Mouse (Mus musculus) frontal cortex, postnatal 36 days (tissue): ENCODE data around the gene Clcf1.

ENCODE experiments used
- DNase-seq, 2 experiments: peaks; one replicate each; pipeline ENCODE4 v3.0.0; 2022; ENCODE audit warnings: low spot score in 2 of 2

The Clcf1 gene

GRCm38 (mm10) chr19:4192251-4192985 lies 21.6 kb upstream of the Clcf1 start:
- DNase-seq, result no peak

- DNase-seq, result no peak
Measured at GRCm38 (mm10) chr19:4193129-4193528, 20.9 kb upstream of the Clcf1 start.

- no peak for DNase-seq
Measured at GRCm38 (mm10) chr19:4194021-4194724, 19.9 kb upstream of the Clcf1 start.

GRCm38 (mm10) chr19:4194776-4195650 lies 19.0 kb upstream of the Clcf1 start:
- no peak for DNase-seq

GRCm38 (mm10) chr19:4196048-4196447 lies 18.0 kb upstream of the Clcf1 start:
- DNase-seq, result no peak

- no peak for DNase-seq
Measured at GRCm38 (mm10) chr19:4196548-4196947, 17.5 kb upstream of the Clcf1 start.

GRCm38 (mm10) chr19:4197180-4197579 lies 16.9 kb upstream of the Clcf1 start:
- DNase-seq, result no peak

GRCm38 (mm10) chr19:4201291-4201909 lies 12.6 kb upstream of the Clcf1 start, which contains the start of gene Rad9a:
Gene Rad9a, minus strand, starts transcription at chr19:4201662.
- DNase-seq, result peak; percentile 90 to 96

- DNase-seq, result no peak
Measured at GRCm38 (mm10) chr19:4202149-4202548, 11.9 kb upstream of the Clcf1 start.

- no peak for DNase-seq
Measured at GRCm38 (mm10) chr19:4203148-4203547, 10.9 kb upstream of the Clcf1 start.

GRCm38 (mm10) chr19:4203604-4204326 lies 10.3 kb upstream of the Clcf1 start:
- no peak for DNase-seq

GRCm38 (mm10) chr19:4204889-4205288 lies 9.1 kb upstream of the Clcf1 start:
- no peak for DNase-seq

- peak in 1 of 2 experiments; percentile 60 for DNase-seq
Measured at GRCm38 (mm10) chr19:4206971-4207370, 7.1 kb upstream of the Clcf1 start.

- DNase-seq, result no peak
Measured at GRCm38 (mm10) chr19:4208563-4208962, 5.5 kb upstream of the Clcf1 start.

GRCm38 (mm10) chr19:4211891-4212588 lies 2.0 kb upstream of the Clcf1 start:
- DNase-seq, result no peak

- DNase-seq, result no peak
Measured at GRCm38 (mm10) chr19:4213524-4213974, 489 bp upstream of the Clcf1 start.

GRCm38 (mm10) chr19:4214771-4215450 lies 873 bp downstream of the Clcf1 start:
- DNase-seq, result no peak

GRCm38 (mm10) chr19:4215451-4215840 lies 1.4 kb downstream of the Clcf1 start:
- DNase-seq, result no peak

- DNase-seq, result no peak
Measured at GRCm38 (mm10) chr19:4216041-4216685, 2.1 kb downstream of the Clcf1 start.
